Mouse (Mus musculus) small intestine, adult 2 months (tissue): ENCODE results near the gene Ccdc88c.

ENCODE experiments used
- CTCF ChIP-seq: fragments of 200-500 bp; IDR thresholded peaks from 2 replicates; pipeline ENCODE4 v1.5.1; 2012; ENCODE audit warnings: low read depth, mild to moderate bottlenecking, control low read depth, inconsistent platforms, low read length, moderate library complexity, mixed read lengths; ENCODE audit not compliant: insufficient replicate concordance, insufficient read length; ENCODE audit errors: extremely low read depth
- POLR2A ChIP-seq: fragments of 200-500 bp; IDR thresholded peaks from 2 replicates; pipeline ENCODE4 v1.6.1; 2012; ENCODE audit warnings: low read depth, mild to moderate bottlenecking, control low read depth, inconsistent platforms, low read length, moderate library complexity

DNA sequence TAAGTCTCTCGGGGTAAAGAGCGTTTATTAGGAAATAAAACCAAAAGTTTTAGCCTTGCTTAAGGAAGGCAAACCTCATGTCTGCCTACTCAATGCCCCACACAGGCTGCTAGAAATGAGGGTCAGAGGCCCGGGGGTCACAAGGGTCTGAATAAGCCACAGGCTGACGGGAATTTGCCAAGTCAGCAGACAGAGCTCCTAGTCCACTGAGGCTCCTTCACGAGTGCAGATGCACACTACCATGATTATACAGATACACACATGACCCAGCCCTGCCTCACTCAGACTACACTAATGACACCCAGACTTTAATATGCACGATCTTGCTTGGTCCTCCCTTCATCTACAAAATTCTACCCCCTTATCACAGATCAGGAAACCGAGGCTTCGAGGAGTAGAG, 4.0 kb downstream of the Ccdc88c start:
- TF ChIP-seq CTCF (no peak), POLR2A (no peak)
